Mouse (Mus musculus) embryonic fibroblast, embryonic 13.5 days (primary cell): ENCODE results near the gene Wdr54.

Source experiments
- CTCF ChIP-seq: IDR thresholded peaks from 2 replicates; pipeline ENCODE4 v1.5.1; 2011; ENCODE audit warnings: mild to moderate bottlenecking, control low read depth, low read length, moderate library complexity, borderline replicate concordance; ENCODE audit not compliant: insufficient read depth
- POLR2A ChIP-seq: IDR thresholded peaks from 2 replicates; pipeline ENCODE4 v1.6.1; 2011; ENCODE audit warnings: low read depth, mild to moderate bottlenecking, control low read depth, low read length, moderate library complexity

DNA sequence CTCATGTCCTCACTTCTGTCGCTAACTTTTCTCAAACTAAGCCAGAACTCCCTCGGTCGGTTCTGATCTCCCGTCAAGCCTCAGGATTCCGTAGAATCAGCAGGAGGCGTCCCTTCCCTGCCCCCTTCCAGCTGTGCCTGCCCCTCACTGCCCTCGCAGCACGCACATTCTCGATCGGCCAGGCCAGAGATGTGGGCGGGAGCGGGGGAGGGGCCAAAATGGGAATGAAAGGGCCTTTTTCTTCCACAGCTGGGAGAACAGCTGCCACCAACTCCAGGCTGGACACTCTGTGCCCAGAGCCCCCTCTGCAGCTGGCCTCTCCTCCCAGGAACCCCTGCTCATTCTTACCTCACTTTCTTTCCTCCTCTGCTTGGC is 18.6 kb downstream of the Wdr54 start:
- TF ChIP-seq POLR2A (peak; percentile 92), CTCF (no peak)
